Mouse (Mus musculus) hindbrain, embryonic 11.5 days (tissue): ENCODE data around the gene Gm10486. TPM values are rescaled to one million over a fixed set of nuclear protein-coding genes. Genes with fewer than 3 reads are reported as not detected.
"Not testable (repeated sequence)": the region's sequence is repeated elsewhere in the genome, so short reads cannot be mapped to it uniquely, and the experiment has no call there.

ENCODE experiments used
- ATAC-seq: fragments of 200-750 bp; cut with Nextera tagmentation; 2 replicates; pipeline ENCODE4 v1.8.0; 2017; ENCODE audit warnings: mild to moderate bottlenecking, moderate TSS enrichment, moderate library complexity; ENCODE audit not compliant: low FRiP score
- DNase-seq: peaks from one replicate; pipeline ENCODE4 v3.0.0-alpha.2; 2015; ENCODE audit warnings: low spot score
- H3K27ac ChIP-seq: fragments of 300-500 bp; sonication (generic); 2 replicates; pipeline ENCODE4 v1.5.1; 2014; ENCODE audit warnings: mild to moderate bottlenecking, low read depth, low read length
- H3K27me3 ChIP-seq: fragments of 300-500 bp; sonication (generic); 2 replicates; pipeline ENCODE4 v1.6.1; 2014; ENCODE audit warnings: mild to moderate bottlenecking, low read length, moderate library complexity, mixed read lengths; ENCODE audit not compliant: control insufficient read depth, insufficient read depth
- H3K36me3 ChIP-seq: fragments of 300-500 bp; sonication (generic); 2 replicates; pipeline ENCODE4 v1.6.1; 2014; ENCODE audit warnings: mild to moderate bottlenecking, low read length, moderate library complexity, mixed read lengths; ENCODE audit not compliant: control insufficient read depth, insufficient read depth
- H3K4me1 ChIP-seq: fragments of 300-500 bp; sonication (generic); replicated peaks from 2 replicates; pipeline ENCODE4 v1.6.1; 2014; ENCODE audit warnings: low read length, mixed read lengths; ENCODE audit not compliant: control insufficient read depth, insufficient read depth
- H3K4me2 ChIP-seq: fragments of 300-500 bp; sonication (generic); replicated peaks from 2 replicates; pipeline ENCODE4 v1.6.1; 2014; ENCODE audit warnings: mild to moderate bottlenecking, low read depth, low read length
- H3K4me3 ChIP-seq: fragments of 300-500 bp; sonication (generic); 2 replicates; pipeline ENCODE4 v1.5.1; 2014; ENCODE audit warnings: low read depth, low read length
- H3K9ac ChIP-seq: fragments of 300-500 bp; sonication (generic); 2 replicates; pipeline ENCODE4 v1.6.1; 2014; ENCODE audit warnings: low read depth, low read length
- H3K9me3 ChIP-seq: fragments of 300-500 bp; sonication (generic); 2 replicates; pipeline ENCODE4 v1.6.1; 2016; ENCODE audit warnings: low read length; ENCODE audit not compliant: control insufficient read depth
- WGBS: fragments of 180-500 bp; shearing (Covaris S2); extraction: QIAGEN DNeasy Blood & Tissue Kit; methylation state at CpG from one replicate; pipeline ENCODE4 v1.1.7; 2014; 5-methylcytosine and 5-hydroxymethylcytosine counted together
- polyA plus RNA-seq: library from polyadenylated mRNA; unstranded; fragments of >200 nt; fragmentation: Nextera tagmentation; extraction: Ambion mirVana; gene quantifications from 2 replicates; pipeline ENCODE4 v1.2.1, GENCODE M21; 2014

Gene Gm10486
- not detected in 2 replicates for polyA plus RNA-seq

DNA sequence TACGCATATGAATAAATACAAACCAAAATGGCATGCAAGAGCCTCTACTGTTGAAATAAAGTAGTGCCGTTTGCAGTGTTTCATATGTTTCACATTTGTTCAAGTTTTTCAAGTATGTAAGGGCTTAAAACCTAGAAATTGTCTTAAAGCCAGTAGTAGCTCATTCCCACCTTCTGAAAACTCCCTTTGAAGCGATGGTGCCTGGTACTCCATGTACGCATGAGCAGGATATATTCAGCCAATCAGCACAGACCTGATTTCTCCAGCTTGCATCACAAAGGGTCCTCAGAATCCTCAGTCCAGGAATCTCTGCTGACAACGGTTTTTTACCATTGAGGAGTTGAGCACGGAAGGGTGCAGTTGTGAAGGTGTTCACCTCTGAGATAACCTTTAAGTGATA is at the start of gene Gm10486:
Gene Gm10486, plus strand, starts transcription at position 301 of the 400 bp plus-strand sequence.
- no CpG with 5 or more reads among the region's 6 CpGs for WGBS
- H3K27me3 ChIP-seq, H3K27ac ChIP-seq, H3K4me2 ChIP-seq, H3K4me3 ChIP-seq, DNase-seq, H3K36me3 ChIP-seq, H3K4me1 ChIP-seq, H3K9ac ChIP-seq, H3K9me3 ChIP-seq, ATAC-seq: not testable (repeated sequence)
